Mouse (Mus musculus) kidney, postnatal 25 days (tissue): ENCODE data around the gene Ccdc113.

ENCODE experiments used
- DNase-seq, 2 experiments: peaks; one replicate each; pipeline ENCODE4 v3.0.0; 2021; ENCODE audit warnings: mixed read lengths in 2 of 2

Gene Ccdc113

GRCm38 (mm10) chr8:95607210-95607609, 73.3 kb downstream of the Ccdc113 start:
- DNase-seq = no peak
